Mouse (Mus musculus) small intestine, adult 2 months (tissue): ENCODE results near the gene Rapgef1.
"Not testable (repeated sequence)": the region's sequence is repeated elsewhere in the genome, so short reads cannot be mapped to it uniquely, and the experiment has no call there.

ENCODE experiments used
- CTCF ChIP-seq: fragments of 200-500 bp; IDR thresholded peaks from 2 replicates; pipeline ENCODE4 v1.5.1; 2012; ENCODE audit warnings: low read depth, mild to moderate bottlenecking, control low read depth, inconsistent platforms, low read length, moderate library complexity, mixed read lengths; ENCODE audit not compliant: insufficient replicate concordance, insufficient read length; ENCODE audit errors: extremely low read depth
- POLR2A ChIP-seq: fragments of 200-500 bp; IDR thresholded peaks from 2 replicates; pipeline ENCODE4 v1.6.1; 2012; ENCODE audit warnings: low read depth, mild to moderate bottlenecking, control low read depth, inconsistent platforms, low read length, moderate library complexity

DNA sequence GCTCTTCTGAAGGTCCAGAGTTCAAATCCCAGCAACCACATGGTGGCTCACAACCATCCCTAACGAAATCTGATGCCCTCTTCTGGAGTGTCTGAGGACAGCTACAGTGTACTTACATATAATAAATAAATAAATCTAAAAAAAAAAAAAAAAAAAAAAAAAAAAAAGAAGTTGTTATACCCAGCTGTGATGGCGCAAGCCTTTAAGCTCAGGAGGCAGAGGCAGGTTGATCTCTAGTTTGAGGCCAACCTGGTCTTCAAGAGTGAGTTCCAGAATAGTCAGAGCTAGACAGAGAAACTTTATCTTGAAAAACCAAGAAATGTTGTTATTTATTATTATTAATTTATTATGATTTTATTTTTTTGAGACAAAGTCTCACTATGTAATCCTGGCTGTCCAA, 161.7 kb downstream of the Rapgef1 start:
- not testable (repeated sequence) for TF ChIP-seq CTCF, POLR2A
